Comparison of ENCODE assay signal across 20 mouse cellular contexts in genomic region chr19:57991099-57991760, GRCm38 (mm10).
"Had no signal": no experiment of that assay in that cellular context is flagged by ENCODE, and none has a peak within 500 bp of the region (broad histone marks: within the 10 kb centered on the region; RNA-seq: fewer than 3 reads in every experiment).

No protein-coding gene starts in this region.

- H3K27me3 ChIP-seq: limb, embryonic 13.5 days; liver, embryonic 12.5 days; liver, embryonic 15.5 days; lung, embryonic 15.5 days; stomach, embryonic 15.5 days had no signal

- H3K36me3 ChIP-seq: liver, embryonic 12.5 days; liver, embryonic 15.5 days; lung, embryonic 15.5 days; stomach, embryonic 15.5 days had no signal

- H3K9ac ChIP-seq: limb, embryonic 13.5 days; liver, embryonic 12.5 days; liver, embryonic 15.5 days; lung, embryonic 15.5 days; stomach, embryonic 15.5 days had no signal

- ATAC-seq: liver, embryonic 12.5 days had no signal

- H3K27ac ChIP-seq: layer of hippocampus, adult 2 months; limb, embryonic 13.5 days; liver, embryonic 12.5 days; liver, embryonic 15.5 days; lung, embryonic 15.5 days; stomach, embryonic 15.5 days had no signal

- H3K4me2 ChIP-seq: limb, embryonic 13.5 days; liver, embryonic 12.5 days; liver, embryonic 15.5 days; lung, embryonic 15.5 days; midbrain, embryonic 11.5 days; stomach, embryonic 15.5 days had no signal

- H3K9me3 ChIP-seq: limb, embryonic 13.5 days; liver, embryonic 12.5 days; liver, embryonic 15.5 days; lung, embryonic 15.5 days; stomach, embryonic 15.5 days had no signal

- H3K4me1 ChIP-seq: liver, embryonic 12.5 days; liver, embryonic 15.5 days; lung, embryonic 15.5 days; stomach, embryonic 15.5 days had no signal

- DNase-seq: kidney, adult 9 months; kidney, postnatal 14 days; kidney, postnatal 4 days; layer of hippocampus, adult 9-11 months; liver; lung, adult 18-20 months; lung, postnatal 10 days; lung, postnatal 36 days; midbrain, embryonic 14.5 days; right cerebral cortex, postnatal 25 days; spleen, adult 18-20 months; thymus, postnatal 25 days had no signal

- H3K4me3 ChIP-seq: layer of hippocampus, adult 2 months; limb, embryonic 13.5 days; liver, embryonic 12.5 days; liver, embryonic 15.5 days; lung, embryonic 15.5 days; megakaryocyte, embryonic 14.5 days; stomach, embryonic 15.5 days had no signal
